Mouse (Mus musculus) testis, adult 2 months (tissue): ENCODE data around the gene F10.

Source experiments
- CTCF ChIP-seq: fragments of 200-500 bp; IDR thresholded peaks from 2 replicates; pipeline ENCODE4 v1.5.1; 2012; ENCODE audit warnings: low read depth, mild to moderate bottlenecking, inconsistent platforms, low read length, moderate library complexity; ENCODE audit not compliant: control insufficient read depth, insufficient read depth, insufficient replicate concordance
- POLR2A ChIP-seq: fragments of 200-500 bp; IDR thresholded peaks from 2 replicates; pipeline ENCODE4 v1.6.1; 2012; ENCODE audit warnings: low read depth, mild to moderate bottlenecking, inconsistent platforms, low read length, moderate library complexity; ENCODE audit not compliant: control insufficient read depth

DNA sequence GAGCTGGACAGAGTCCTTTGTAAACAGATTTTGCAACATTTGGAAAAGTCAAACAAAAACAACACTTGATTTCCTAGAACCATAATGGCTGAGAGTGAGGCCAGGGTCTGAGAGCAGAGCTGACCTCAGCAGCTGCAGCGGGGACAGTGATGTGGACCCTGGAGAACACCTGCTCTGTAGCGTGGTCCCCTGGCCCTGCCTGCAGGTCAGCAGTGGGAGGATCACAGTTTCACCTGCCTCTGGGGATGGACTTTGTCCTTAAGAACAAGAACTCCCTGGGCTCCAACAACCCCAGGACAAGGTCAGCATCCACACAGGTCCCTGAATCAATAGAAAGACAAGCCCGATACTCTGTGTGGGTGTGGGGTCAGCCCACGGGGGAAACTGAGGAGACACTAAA is 20.2 kb downstream of the F10 start:
- TF ChIP-seq CTCF, result no peak
- no peak for TF ChIP-seq POLR2A
